Mouse (Mus musculus) bone marrow, adult 2 months (tissue): ENCODE measurements around the gene Olfr1321. TPM values are rescaled to one million over a fixed set of nuclear protein-coding genes. Genes with fewer than 3 reads are reported as not detected.

Experiments
- H3K27ac ChIP-seq: fragments of 200-500 bp; 2 replicates; pipeline ENCODE4 v1.5.1; 2012; ENCODE audit warnings: low read depth, mild to moderate bottlenecking, control low read depth, inconsistent platforms, low read length; ENCODE audit not compliant: control insufficient read depth, poor library complexity, insufficient read depth
- H3K4me1 ChIP-seq: fragments of 200-500 bp; 2 replicates; pipeline ENCODE4 v1.6.1; 2011; ENCODE audit warnings: low read length; ENCODE audit not compliant: control insufficient read depth, insufficient read depth
- H3K4me3 ChIP-seq: fragments of 200-500 bp; replicated peaks from 2 replicates; pipeline ENCODE3; 2011; ENCODE audit warnings: mild to moderate bottlenecking, low read depth, low read length, control low read depth; ENCODE audit not compliant: control insufficient read depth
- CTCF ChIP-seq: fragments of 200-500 bp; IDR thresholded peaks from 2 replicates; pipeline ENCODE4 v1.5.1; 2011; ENCODE audit warnings: low read length, control low read depth; ENCODE audit not compliant: control insufficient read depth, insufficient read depth
- POLR2A ChIP-seq: fragments of 200-500 bp; IDR thresholded peaks from 2 replicates; pipeline ENCODE4 v1.6.1; 2011; ENCODE audit warnings: low read depth, mild to moderate bottlenecking, control low read depth, low read length, borderline replicate concordance; ENCODE audit not compliant: control insufficient read depth
- WGBS: fragments of 180-500 bp; shearing (Covaris S2); methylation state at CpG from one replicate; pipeline ENCODE4 v1.1.7; 2018; 5-methylcytosine and 5-hydroxymethylcytosine counted together
- polyA plus RNA-seq: library from polyadenylated mRNA; stranded (reverse); fragments of >200 nt; gene quantifications from 2 replicates; pipeline ENCODE4 v1.2.4, GENCODE M21; 2011; ENCODE audit warnings: low replicate concordance; ENCODE audit not compliant: missing spikeins, insufficient read depth, insufficient read length

The Olfr1321 gene
- polyA plus RNA-seq = not detected in 2 replicates

DNA sequence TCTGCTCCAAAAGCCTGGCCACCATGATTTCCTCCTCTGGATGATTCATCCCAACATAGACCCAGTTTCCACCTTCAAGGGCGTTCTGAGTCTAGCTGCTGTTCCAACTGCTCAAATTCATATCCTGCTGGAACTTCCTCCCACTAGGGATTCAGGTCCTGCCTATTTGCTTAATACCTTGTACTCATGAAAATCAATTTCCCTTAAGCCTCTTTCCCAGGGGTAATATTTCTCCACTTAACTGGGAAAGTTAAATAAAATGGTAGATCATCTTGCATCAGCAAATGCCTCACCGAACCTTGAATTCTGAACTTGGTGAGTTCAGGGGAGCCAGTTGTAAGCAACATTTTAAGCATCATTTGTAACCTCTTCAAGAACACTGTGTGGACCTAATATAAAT is at the start of gene Olfr1321:
TSS of gene Olfr1321 (minus strand) at position 101 of the 400 bp plus-strand sequence.
- TF ChIP-seq POLR2A (no peak), CTCF (no peak)
- Histone ChIP-seq H3K27ac (no peak within 1 kb of the TSS), H3K4me1 (no peaks in the 10 kb centered on the region), H3K4me3 (no peak within 1 kb of the TSS)
- 69% methylated on average over 2 of the region's 2 CpGs for WGBS

GRCm38 (mm10) chrX:49770828-49771227 is 36.0 kb upstream of the Olfr1321 start:
- Histone ChIP-seq H3K27ac (no peak overlapping the region), H3K4me3 (no peak overlapping the region), H3K4me1 (no peaks in the 10 kb centered on the region)
- TF ChIP-seq CTCF (no peak), POLR2A (no peak)
- WGBS = 26% methylated on average over 2 of the region's 2 CpGs

GRCm38 (mm10) chrX:49745192-49745591 is 10.3 kb upstream of the Olfr1321 start:
- TF ChIP-seq CTCF = no peak
- TF ChIP-seq POLR2A = no peak
- Histone ChIP-seq H3K4me1 (no peaks in the 10 kb centered on the region), H3K4me3 (no peak overlapping the region), H3K27ac (no peak overlapping the region)
- 50% methylated on average over 5 of the region's 5 CpGs for WGBS

Other genes with a start within 250 kb of the Olfr1321 start
- not detected in 2 replicates for gene Olfr1320, start 62.7 kb downstream of the Olfr1321 start, polyA plus RNA-seq
- not detected in 2 replicates for gene Igsf1, start 62.7 kb upstream of the Olfr1321 start, polyA plus RNA-seq
- 0.25 TPM in 1 of 2 replicates, not detected in the other for gene Olfr1322, start 156.4 kb upstream of the Olfr1321 start, polyA plus RNA-seq